Mouse (Mus musculus): ENCODE measurements around the gene Lkaaear1. TPM values are rescaled to one million over a fixed set of nuclear protein-coding genes. Genes with fewer than 3 reads are reported as not detected.

Lkaaear1 gene
- polyA plus RNA-seq, 1 experiment from 2014 or later, result not detected

Other genes starting within 250 kb of the Lkaaear1 start
- gene Zbtb46, start 239.0 kb downstream of the Lkaaear1 start, polyA plus RNA-seq (2015; fragmentation: Nextera tagmentation; extraction: Ambion mirVana), result 5.7 and 6.1 TPM in 2 replicates
- 0.08 and 0.18 TPM in 2 replicates for gene Abhd16b, start 205.2 kb downstream of the Lkaaear1 start, polyA plus RNA-seq (2015; fragmentation: Nextera tagmentation; extraction: Ambion mirVana)
- 162 and 169 TPM in 2 replicates for gene Tpd52l2, start 201.3 kb downstream of the Lkaaear1 start, polyA plus RNA-seq (2015; fragmentation: Nextera tagmentation; extraction: Ambion mirVana)
- gene Dnajc5, start 178.0 kb downstream of the Lkaaear1 start, polyA plus RNA-seq (2015; fragmentation: Nextera tagmentation; extraction: Ambion mirVana), result 101 and 102 TPM in 2 replicates
- 43.5 and 46.2 TPM in 2 replicates for gene Uckl1, start 113.5 kb downstream of the Lkaaear1 start, polyA plus RNA-seq (2015; fragmentation: Nextera tagmentation; extraction: Ambion mirVana)
- gene Prpf6, start 106.6 kb downstream of the Lkaaear1 start, polyA plus RNA-seq (2015; fragmentation: Nextera tagmentation; extraction: Ambion mirVana), result 70.5 and 71.5 TPM in 2 replicates
- 67.2 and 69.4 TPM in 2 replicates for gene Zfp512b, start 105.6 kb downstream of the Lkaaear1 start, polyA plus RNA-seq (2015; fragmentation: Nextera tagmentation; extraction: Ambion mirVana)
- gene Samd10, start 99.2 kb downstream of the Lkaaear1 start, polyA plus RNA-seq (2015; fragmentation: Nextera tagmentation; extraction: Ambion mirVana), result 7.8 and 8.6 TPM in 2 replicates
- 0.53 TPM in 1 of 2 replicates, not detected in the other for gene Gm29797, start 41.4 kb downstream of the Lkaaear1 start, polyA plus RNA-seq (2015; fragmentation: Nextera tagmentation; extraction: Ambion mirVana)
- 28.5 and 30.0 TPM in 2 replicates for gene Sox18, start 26.8 kb downstream of the Lkaaear1 start, polyA plus RNA-seq (2015; fragmentation: Nextera tagmentation; extraction: Ambion mirVana)
- 33.3 and 34.3 TPM in 2 replicates for gene Tcea2, start 18.1 kb downstream of the Lkaaear1 start, polyA plus RNA-seq (2015; fragmentation: Nextera tagmentation; extraction: Ambion mirVana)
- gene Rgs19, start 4.5 kb downstream of the Lkaaear1 start, polyA plus RNA-seq (2015; fragmentation: Nextera tagmentation; extraction: Ambion mirVana), result 79.0 and 82.0 TPM in 2 replicates
- gene Oprl1, start 16.6 kb upstream of the Lkaaear1 start, polyA plus RNA-seq (2015; fragmentation: Nextera tagmentation; extraction: Ambion mirVana), result 1.2 and 1.4 TPM in 2 replicates
- 0.06 and 0.38 TPM in 2 replicates for gene Myt1, start 64.9 kb upstream of the Lkaaear1 start, polyA plus RNA-seq (2015; fragmentation: Nextera tagmentation; extraction: Ambion mirVana)
- gene Pcmtd2, start 139.4 kb upstream of the Lkaaear1 start, polyA plus RNA-seq (2015; fragmentation: Nextera tagmentation; extraction: Ambion mirVana), result 37.8 and 40.6 TPM in 2 replicates
- 79.5 and 81.3 TPM in 2 replicates for gene Polr3k, start 165.9 kb upstream of the Lkaaear1 start, polyA plus RNA-seq (2015; fragmentation: Nextera tagmentation; extraction: Ambion mirVana)